Mouse (Mus musculus): ENCODE measurements around the gene Lsm2. TPM values are rescaled to one million over a fixed set of nuclear protein-coding genes. Genes with fewer than 3 reads are reported as not detected.
"Not testable (repeated sequence)": the region's sequence is repeated elsewhere in the genome, so short reads cannot be mapped to it uniquely, and the experiment has no call there.

Gene Lsm2
- total RNA-seq, 2 experiments from 2014 or later: 15.2 to 17.0 TPM

DNA sequence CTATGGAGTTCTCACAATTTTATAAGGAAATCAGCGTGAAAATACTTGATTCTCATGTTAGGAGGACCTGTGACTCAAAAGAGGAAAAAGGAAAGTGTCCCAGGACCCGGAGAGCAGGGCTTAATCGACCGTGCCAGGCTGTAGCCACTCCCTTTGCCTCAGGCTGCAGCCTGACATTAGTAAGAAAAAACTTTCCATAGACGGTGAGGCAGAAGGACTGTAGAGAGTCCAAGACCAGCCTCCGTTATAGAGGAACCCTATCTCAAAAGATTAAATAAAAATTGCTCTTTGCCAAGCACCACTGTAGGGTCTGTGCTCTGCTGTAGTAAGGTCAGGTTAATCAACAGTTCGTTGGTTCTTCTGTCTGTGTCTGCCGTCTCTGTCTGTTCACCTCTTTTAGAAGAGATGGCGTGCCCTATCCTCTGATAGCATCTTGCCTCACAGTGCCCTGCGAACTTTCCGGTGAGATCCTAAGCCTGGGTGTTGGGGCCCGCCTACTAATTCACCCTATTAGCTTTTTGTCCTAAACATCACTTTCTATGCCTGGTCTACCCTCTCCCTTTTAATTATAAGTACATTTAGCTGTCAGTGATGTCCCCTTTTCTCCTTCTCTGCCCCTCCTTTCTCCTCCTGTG, 21.7 kb upstream of the Lsm2 start:
- TF ChIP-seq CTCF (IDR thresholded peaks at IDR 0.05): no peak
- peak overlapping the region; percentile 83 for H3K4me3 ChIP-seq
- H3K27ac ChIP-seq: peak overlapping the region; percentile 95
- peak; percentile 42 for DNase-seq
- intact Hi-C loops (cut with DNase I): no loop called here

DNA sequence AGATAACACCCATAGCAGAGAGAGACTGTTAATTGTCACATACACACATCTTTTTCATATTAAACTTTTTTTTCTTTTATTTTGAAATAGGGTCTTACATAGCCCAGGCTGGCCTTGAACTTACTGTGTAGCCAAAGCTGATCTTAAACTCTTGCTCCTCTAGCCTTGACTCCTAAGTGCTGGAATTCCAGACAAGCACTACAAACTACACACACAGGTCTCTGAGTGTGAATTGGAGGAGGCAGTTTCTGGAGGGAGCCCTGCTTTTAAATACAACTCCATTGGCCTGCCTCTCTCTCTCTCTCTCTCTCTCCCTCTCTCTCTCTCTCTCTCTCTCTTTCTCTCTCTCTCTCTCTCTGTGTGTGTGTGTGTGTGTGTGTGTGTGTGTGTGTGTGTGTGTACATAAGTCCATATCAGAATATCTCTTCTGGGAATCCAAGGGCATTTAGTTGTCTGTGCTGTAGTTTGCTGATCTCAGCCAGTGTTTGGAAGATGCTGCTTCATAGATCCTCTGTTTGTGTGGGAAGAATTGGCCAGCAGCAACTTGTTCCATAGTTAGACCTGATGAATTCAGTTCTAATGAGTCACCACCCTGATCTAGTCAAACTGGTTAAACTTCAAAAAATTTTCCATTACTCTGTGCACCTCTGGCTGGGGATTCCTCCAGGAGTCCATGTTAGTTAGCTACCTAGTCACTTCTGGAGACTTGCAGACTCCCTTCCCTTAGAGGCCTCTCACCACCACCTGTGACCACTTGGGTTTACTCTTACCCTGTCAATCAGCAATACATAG, 20.8 kb upstream of the Lsm2 start:
- Histone ChIP-seq H3K4me3 (no peak overlapping the region), H3K27ac (peak overlapping the region; percentile 95)
- TF ChIP-seq CTCF (IDR thresholded peaks at IDR 0.05): no peak
- intact Hi-C loops (cut with DNase I): no loop called here
- DNase-seq: no peak

DNA sequence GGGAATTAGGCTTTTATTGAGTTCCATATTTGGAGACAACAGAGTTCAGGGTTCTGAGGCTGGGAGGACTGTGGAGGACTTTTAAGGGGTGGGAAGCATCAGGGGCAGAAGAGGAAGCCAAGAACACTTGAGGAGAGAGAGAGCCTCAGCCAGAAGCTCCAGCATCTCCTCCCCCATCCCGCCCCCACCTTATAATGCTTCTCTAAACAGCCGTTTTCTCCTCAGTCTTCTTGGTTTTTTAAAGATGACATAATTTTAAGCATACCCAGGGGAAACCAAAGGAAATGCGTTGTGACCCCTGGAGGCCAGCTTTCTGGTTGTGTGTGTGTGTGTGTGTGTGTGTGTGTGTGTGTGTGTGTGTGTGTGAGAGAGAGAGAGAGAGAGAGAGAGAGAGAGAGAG, 19.5 kb upstream of the Lsm2 start:
- no peak for TF ChIP-seq CTCF (IDR thresholded peaks at IDR 0.05)
- intact Hi-C loops (cut with DNase I): no loop called here
- Histone ChIP-seq H3K4me3 (no peak overlapping the region), H3K27ac (peak overlapping the region; percentile 83)
- DNase-seq: no peak

DNA sequence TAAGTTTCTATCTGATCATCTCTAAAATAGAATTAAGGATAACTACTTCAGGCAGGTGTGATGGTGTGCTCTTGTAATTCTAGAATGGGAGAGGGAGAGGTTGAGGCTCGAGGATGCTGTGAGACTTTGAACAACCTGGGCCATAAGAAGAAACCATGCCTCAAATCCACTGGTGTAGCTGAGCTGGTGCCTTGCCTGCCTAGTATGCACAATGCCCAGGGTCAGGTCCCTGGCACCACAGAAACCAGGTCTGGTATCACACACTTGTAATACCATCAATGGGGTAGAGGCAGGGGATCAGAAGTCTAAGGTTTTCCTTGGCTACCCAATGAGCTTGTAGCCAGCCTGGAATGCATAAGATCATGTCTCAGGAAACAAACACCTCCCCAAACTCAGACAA, 18.8 kb upstream of the Lsm2 start:
- 0 out of 2 replicates have a peak overlapping the region, but pooled peaks have one; percentile 57 for H3K27ac ChIP-seq
- TF ChIP-seq CTCF (IDR thresholded peaks at IDR 0.05): no peak
- DNase-seq: no peak
- intact Hi-C loops (cut with DNase I): no loop called here
- H3K4me3 ChIP-seq: no peak overlapping the region

DNA sequence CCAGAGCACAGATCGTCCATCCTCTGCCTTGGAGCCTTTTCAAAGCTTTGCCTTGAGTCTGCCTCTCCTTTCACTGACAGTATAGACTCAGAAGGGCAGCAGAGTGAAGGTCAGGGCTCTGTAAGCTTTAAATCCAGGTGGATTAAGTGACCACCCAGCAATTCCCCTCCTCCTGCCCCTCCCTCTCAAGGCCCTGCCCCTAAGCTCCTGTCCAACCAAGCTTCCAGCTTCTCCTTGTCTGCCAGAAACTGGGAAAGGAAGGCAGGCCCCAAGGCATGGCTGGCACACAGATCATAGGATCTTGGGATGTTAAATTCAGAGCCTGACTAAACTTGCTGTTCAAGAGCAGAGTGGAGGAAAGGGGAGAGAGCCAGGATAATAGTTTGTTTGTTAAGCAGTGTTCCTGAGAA, 17.0 kb upstream of the Lsm2 start:
- H3K4me3 ChIP-seq: no peak overlapping the region
- no peak for DNase-seq
- no peak for TF ChIP-seq CTCF (IDR thresholded peaks at IDR 0.05)
- peak overlapping the region; percentile 77 for H3K27ac ChIP-seq
- intact Hi-C loops (cut with DNase I): no loop called here

DNA sequence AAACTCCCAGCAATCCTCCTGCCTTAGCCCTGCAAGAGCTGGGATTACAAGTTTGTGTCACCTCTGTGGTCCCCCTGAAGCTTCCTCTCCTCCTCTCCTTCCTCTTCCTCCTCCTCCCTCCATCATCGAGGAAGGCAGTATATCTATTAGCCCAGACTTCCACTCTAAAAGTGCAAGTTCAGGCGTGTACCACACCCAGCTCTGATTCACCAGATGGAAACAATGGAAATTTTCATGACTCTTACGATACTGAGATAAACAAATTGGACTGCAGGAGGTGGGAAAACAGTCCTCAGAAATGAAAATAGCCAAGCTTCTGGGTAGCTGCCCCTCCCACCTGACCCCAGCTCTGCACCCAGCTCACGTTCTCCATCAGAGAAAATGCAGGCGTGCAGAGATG, 16.0 kb upstream of the Lsm2 start:
- intact Hi-C loops (cut with DNase I): no loop called here
- H3K4me3 ChIP-seq: no peak overlapping the region
- DNase-seq: no peak

DNA sequence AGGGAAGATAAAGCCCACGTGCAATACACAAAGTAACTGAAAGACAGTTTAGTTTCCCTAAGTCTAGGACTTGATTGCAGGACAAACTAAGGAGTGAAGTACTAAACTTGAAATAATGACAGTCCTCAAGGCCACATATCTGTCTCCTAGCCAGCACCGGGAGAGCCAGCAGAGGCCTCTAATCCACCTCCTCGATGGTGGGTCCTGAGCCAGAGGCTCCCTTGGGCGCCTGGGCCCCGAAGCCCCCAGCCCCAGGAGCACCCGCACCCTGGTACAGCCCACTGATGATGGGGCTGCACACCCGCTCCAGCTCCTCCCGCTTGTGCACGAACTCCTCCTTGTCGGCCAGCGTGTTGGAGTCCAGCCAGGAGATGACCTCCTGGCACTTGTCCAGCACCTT, 11.8 kb upstream of the Lsm2 start, which contains the start of gene Gm20481:
TSS of gene Gm20481 (plus strand) at position 91 of the 400 bp plus-strand sequence.
- intact Hi-C loops (cut with DNase I); DNase-seq; H3K27ac ChIP-seq: not testable (repeated sequence)
- H3K4me3 ChIP-seq: peak within 1 kb of the TSS; percentile 41

More for the DNA sequence above, 16.0 kb upstream of the Lsm2 start:
- H3K27ac ChIP-seq: peak overlapping the region; percentile 77
- TF ChIP-seq CTCF (IDR thresholded peaks at IDR 0.05): no peak

DNA sequence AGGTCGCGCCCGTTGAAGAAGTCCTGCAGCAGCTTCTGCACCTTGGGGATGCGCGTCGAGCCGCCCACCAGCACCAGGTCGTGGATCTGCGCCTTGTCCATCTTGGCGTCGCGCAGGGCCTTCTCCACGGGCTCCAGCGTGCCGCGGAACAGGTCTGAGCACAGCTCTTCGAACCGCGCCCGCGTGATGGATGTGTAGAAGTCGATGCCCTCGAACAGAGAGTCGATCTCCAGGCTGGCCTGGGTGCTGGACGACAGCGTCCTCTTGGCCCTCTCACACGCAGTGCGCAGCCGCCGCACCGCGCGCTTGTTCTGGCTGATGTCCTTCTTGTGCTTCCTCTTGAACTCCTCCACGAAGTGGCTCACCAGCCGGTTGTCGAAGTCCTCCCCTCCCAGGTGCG, 10.8 kb upstream of the Lsm2 start:
- H3K4me3 ChIP-seq; DNase-seq; intact Hi-C loops (cut with DNase I); H3K27ac ChIP-seq: not testable (repeated sequence)

DNA sequence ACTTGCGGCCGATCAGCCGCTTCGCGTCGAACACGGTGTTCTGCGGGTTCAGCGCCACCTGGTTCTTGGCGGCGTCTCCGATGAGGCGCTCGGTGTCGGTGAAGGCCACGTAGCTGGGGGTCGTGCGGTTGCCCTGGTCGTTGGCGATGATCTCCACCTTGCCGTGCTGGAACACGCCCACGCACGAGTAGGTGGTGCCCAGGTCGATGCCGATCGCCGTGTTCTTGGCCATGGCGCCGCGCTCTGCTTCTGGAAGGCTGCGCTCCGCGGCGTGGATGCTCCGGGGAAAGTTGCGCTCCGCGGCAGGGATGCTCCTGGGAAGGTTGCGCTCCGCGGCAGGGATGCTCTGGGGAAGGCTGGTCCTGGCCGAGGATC, 10.0 kb upstream of the Lsm2 start:
- intact Hi-C loops (cut with DNase I): not testable (repeated sequence)
- Histone ChIP-seq H3K4me3 (peak overlapping the region; percentile 74), H3K27ac (peak overlapping the region; percentile 94)

DNA sequence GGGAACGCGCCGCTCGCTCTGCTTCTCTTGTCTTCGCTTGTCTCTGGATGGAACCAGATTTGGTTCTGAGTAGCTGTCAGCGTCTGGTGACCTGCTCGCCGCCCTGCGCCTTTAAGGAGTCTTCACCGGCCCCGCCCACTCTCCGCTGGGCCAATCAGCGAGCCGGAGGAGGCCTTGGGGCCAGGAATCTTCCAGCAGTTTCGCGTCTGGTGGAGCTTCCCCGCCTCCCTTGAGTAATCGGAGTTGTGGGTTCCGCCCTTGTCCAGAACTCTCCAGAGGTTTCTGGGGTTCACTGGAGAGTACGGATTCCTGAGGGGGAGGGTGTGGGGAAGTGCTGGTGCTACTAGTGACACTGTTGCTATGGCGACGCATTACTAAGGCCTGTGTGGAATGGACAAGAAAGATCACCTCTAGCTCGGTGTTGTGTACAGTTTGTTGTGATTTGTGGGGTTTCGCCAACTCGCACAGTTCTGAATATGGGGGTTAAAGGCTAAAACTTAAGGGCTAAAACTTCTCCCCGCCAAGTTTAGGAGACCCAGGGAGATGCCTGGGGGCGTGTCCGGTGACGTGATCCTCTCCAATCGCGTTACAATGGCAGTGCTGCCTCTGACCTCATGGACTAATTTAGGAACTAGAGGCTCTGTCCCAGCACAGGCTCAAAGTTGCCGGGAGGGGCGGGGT, 9.5 kb upstream of the Lsm2 start, which contains the start of the genes Hspa1a and Hspa1l:
TSS of gene Hspa1a (minus strand) at position 88 of the 681 bp plus-strand sequence.
TSS of gene Hspa1l (plus strand) at position 635 of the 681 bp plus-strand sequence.
- H3K27ac ChIP-seq: peak within 1 kb of the TSS; percentile 94
- DNase-seq: peak; percentile 92
- intact Hi-C loops (cut with DNase I): not testable (repeated sequence)
- H3K4me3 ChIP-seq: peak within 1 kb of the TSS; percentile 74

More for the DNA sequence above, 10.0 kb upstream of the Lsm2 start:
- DNase-seq: not testable (repeated sequence)

DNA sequence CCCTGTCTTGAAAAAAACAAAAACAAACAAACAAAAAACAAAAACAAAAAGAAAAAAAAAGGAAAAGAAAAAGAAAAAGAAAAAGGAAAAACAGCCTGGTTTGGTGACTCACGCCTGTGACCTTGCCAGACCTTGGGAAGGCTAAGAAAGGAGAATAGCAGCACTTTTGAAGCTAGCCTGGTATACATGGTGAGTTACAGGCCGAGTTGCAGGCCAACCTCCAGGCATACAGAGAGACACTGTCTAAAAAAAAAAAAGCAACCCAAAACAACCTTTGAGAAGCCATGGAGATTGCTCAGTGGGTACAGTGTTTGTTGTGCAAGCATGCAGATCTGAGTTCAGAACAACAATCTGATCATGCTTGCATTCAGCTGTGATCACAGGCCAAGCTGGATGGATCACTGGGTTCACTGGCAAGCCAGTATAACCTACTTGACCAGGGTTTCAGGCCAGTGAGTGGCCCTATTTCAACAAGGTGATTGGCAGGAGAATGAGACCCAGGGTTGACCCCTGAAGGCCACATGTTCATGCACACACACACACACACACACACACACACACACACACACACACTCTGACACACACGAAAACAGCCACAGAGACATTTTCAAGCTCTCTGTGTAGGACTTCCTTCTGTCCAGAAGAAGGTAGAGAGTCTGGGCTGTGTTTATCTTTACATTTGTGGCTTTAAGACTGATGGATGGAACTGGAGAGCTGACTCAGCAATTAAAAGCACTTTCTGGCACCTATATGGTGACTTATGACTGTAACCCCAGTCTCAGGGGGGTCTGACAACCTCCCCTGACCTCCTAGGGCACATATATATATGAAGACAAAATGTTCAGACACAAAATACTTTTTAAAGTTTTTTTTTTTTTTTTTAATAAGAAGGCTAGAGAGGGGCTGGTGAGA, 5.8 kb upstream of the Lsm2 start:
- DNase-seq: no peak
- no peak overlapping the region for H3K27ac ChIP-seq
- no peak for TF ChIP-seq CTCF (IDR thresholded peaks at IDR 0.05)
- no peak overlapping the region for H3K4me3 ChIP-seq
- intact Hi-C loops (cut with DNase I): no loop called here

DNA sequence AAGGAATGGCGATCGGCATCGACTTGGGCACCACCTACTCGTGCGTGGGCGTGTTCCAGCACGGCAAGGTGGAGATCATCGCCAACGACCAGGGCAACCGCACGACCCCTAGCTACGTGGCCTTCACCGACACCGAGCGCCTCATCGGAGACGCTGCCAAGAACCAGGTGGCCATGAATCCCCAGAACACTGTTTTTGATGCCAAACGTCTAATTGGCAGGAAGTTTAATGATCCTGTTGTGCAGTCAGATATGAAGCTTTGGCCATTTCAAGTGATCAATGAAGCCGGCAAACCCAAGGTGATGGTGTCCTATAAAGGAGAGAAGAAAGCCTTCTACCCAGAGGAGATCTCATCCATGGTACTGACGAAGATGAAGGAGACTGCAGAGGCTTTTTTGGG, 4.7 kb upstream of the Lsm2 start:
- no peak for TF ChIP-seq CTCF (IDR thresholded peaks at IDR 0.05)
- no peak for DNase-seq
- Histone ChIP-seq H3K4me3 (no peak overlapping the region), H3K27ac (no peak overlapping the region)
- intact Hi-C loops (cut with DNase I): no loop called here
